Mouse (Mus musculus) adrenal gland, adult (tissue): ENCODE measurements around the gene Mast4.
A peak's percentile ranks its signal among the peaks of the same experiment; 100 is the strongest.

Experiments
- DNase-seq, 2 experiments: peaks; one replicate each; pipeline ENCODE4 v3.0.0; 2022 to 2023; ENCODE audit warnings: low spot score in 1 of 2; ENCODE audit not compliant: inconsistent age in 2 of 2

The Mast4 gene

GRCm38 (mm10) chr13:103127594-103127993 lies 206.7 kb downstream of the Mast4 start:
- no peak for DNase-seq

GRCm38 (mm10) chr13:103123716-103124115 lies 210.6 kb downstream of the Mast4 start:
- no peak for DNase-seq

- no peak for DNase-seq
These were observed 212.2 kb downstream of the Mast4 start for GRCm38 (mm10) chr13:103121796-103122792.

GRCm38 (mm10) chr13:103120669-103121131 lies 213.6 kb downstream of the Mast4 start:
- DNase-seq = peak in 1 of 2 experiments; percentile 48

GRCm38 (mm10) chr13:103119728-103120127 lies 214.6 kb downstream of the Mast4 start:
- DNase-seq = no peak

- no peak for DNase-seq
These were observed 219.2 kb downstream of the Mast4 start for GRCm38 (mm10) chr13:103115116-103115515.

- peak in 1 of 2 experiments; percentile 62 for DNase-seq
These were observed 220.0 kb downstream of the Mast4 start for GRCm38 (mm10) chr13:103114274-103114673.

GRCm38 (mm10) chr13:103109872-103110271 lies 224.4 kb downstream of the Mast4 start:
- DNase-seq = peak; percentile 79 to 92

GRCm38 (mm10) chr13:103107362-103107761 lies 226.9 kb downstream of the Mast4 start:
- DNase-seq = no peak

- peak in 1 of 2 experiments; percentile 53 for DNase-seq
These were observed 231.7 kb downstream of the Mast4 start for GRCm38 (mm10) chr13:103102598-103102997.

GRCm38 (mm10) chr13:103096346-103097150 lies 237.7 kb downstream of the Mast4 start:
- DNase-seq = peak; percentile 45 to 80

- no peak for DNase-seq
These were observed 238.8 kb downstream of the Mast4 start for GRCm38 (mm10) chr13:103095491-103095890.

GRCm38 (mm10) chr13:103094595-103094994 lies 239.7 kb downstream of the Mast4 start:
- DNase-seq = no peak

GRCm38 (mm10) chr13:103093713-103094112 lies 240.6 kb downstream of the Mast4 start:
- DNase-seq = no peak

GRCm38 (mm10) chr13:103085540-103086121 lies 248.7 kb downstream of the Mast4 start:
- DNase-seq = peak; percentile 42 to 69

GRCm38 (mm10) chr13:103082891-103083290 lies 251.4 kb downstream of the Mast4 start:
- DNase-seq = no peak

GRCm38 (mm10) chr13:103079806-103080205 lies 254.5 kb downstream of the Mast4 start:
- peak in 1 of 2 experiments; percentile 55 for DNase-seq

GRCm38 (mm10) chr13:103078815-103079214 lies 255.5 kb downstream of the Mast4 start:
- DNase-seq = no peak

GRCm38 (mm10) chr13:103073461-103073860 lies 260.8 kb downstream of the Mast4 start:
- peak; percentile 25 to 75 for DNase-seq

- no peak for DNase-seq
These were observed 262.5 kb downstream of the Mast4 start for GRCm38 (mm10) chr13:103071783-103072182.

GRCm38 (mm10) chr13:103067581-103068166 lies 266.6 kb downstream of the Mast4 start:
- DNase-seq = no peak
